Mouse (Mus musculus) CH12.LX (cell line): ENCODE results near the gene Per3. TPM values are rescaled to one million over a fixed set of nuclear protein-coding genes. Genes with fewer than 3 reads are reported as not detected.

Source experiments
- DNase-seq: peaks from one replicate; pipeline ENCODE4 v3.0.0-alpha.2; 2013; ENCODE audit errors: extremely low read depth
- H3K27ac ChIP-seq: 2 replicates; pipeline ENCODE4 v1.5.1; 2012; ENCODE audit warnings: low read depth, mild to moderate bottlenecking, control low read depth, moderate library complexity; ENCODE audit not compliant: insufficient read depth
- H3K27me3 ChIP-seq: replicated peaks from 2 replicates; pipeline ENCODE3; 2012; ENCODE audit warnings: inconsistent platforms
- H3K36me3 ChIP-seq, 2 experiments: replicated peaks in 1 of 2; 2 replicates each; pipeline versions ENCODE3 to v1.6.1; 2012; ENCODE audit warnings: inconsistent platforms in 1 of 2, low read length in 1 of 2, mild to moderate bottlenecking in 1 of 2, mixed read lengths in 1 of 2, moderate library complexity in 1 of 2; ENCODE audit not compliant: control insufficient read depth in 1 of 2, insufficient read depth in 1 of 2
- H3K4me1 ChIP-seq, 2 experiments: 2 replicates each; pipeline ENCODE4 v1.6.1; 2012; ENCODE audit warnings: inconsistent platforms in 1 of 2, moderate library complexity in 1 of 2; ENCODE audit not compliant: insufficient read depth in 2 of 2, control insufficient read depth in 1 of 2
- H3K4me2 ChIP-seq: 2 replicates; pipeline ENCODE4 v1.6.1; 2012; ENCODE audit warnings: low read depth, mild to moderate bottlenecking, control low read depth; ENCODE audit not compliant: poor library complexity, insufficient read depth, severe bottlenecking
- H3K4me3 ChIP-seq, 3 experiments: fragments of 150-350 bp in 1 of 3; sonication (generic) in 1 of 3; replicated peaks in 1 of 3; 2 replicates each; pipeline versions ENCODE3 to v1.5.1; 2011 to 2012; ENCODE audit warnings: low read depth in 2 of 3, low read length in 2 of 3, mild to moderate bottlenecking in 2 of 3, moderate library complexity in 2 of 3, control low read depth in 1 of 3, improper control_type of control experiment in 1 of 3, inconsistent platforms in 1 of 3, mixed read lengths in 1 of 3; ENCODE audit not compliant: poor library complexity in 1 of 3
- H3K79me2 ChIP-seq: replicated peaks from 2 replicates; pipeline ENCODE4 v1.6.1; 2012; ENCODE audit warnings: mild to moderate bottlenecking, moderate library complexity; ENCODE audit not compliant: control insufficient read depth, poor library complexity, insufficient read depth, severe bottlenecking; ENCODE audit errors: extremely low read depth
- H3K9ac ChIP-seq: 2 replicates; pipeline ENCODE4 v1.6.1; 2012; ENCODE audit warnings: low read depth, mild to moderate bottlenecking, control low read depth, moderate library complexity; ENCODE audit not compliant: insufficient read depth
- H3K9me3 ChIP-seq: replicated peaks from 2 replicates; pipeline ENCODE3; 2012; ENCODE audit warnings: low read length, inconsistent platforms, mixed read lengths
- CHD1 ChIP-seq: IDR thresholded peaks from 2 replicates; pipeline ENCODE4 v1.6.1; 2012; ENCODE audit warnings: low read depth, low read length, improper control_type of control experiment, inconsistent platforms
- CTCF ChIP-seq, 2 experiments: IDR thresholded peaks in 1 of 2; conservative IDR thresholded peaks in 1 of 2; 2 replicates each; pipeline ENCODE4 v1.5.1; 2011 to 2012; ENCODE audit warnings: low read depth in 2 of 2, low read length in 2 of 2, improper control_type of control experiment in 1 of 2, inconsistent platforms in 1 of 2, mild to moderate bottlenecking in 1 of 2, moderate library complexity in 1 of 2
- ELF1 ChIP-seq: IDR thresholded peaks from 2 replicates; pipeline ENCODE4 v1.6.1; 2014; ENCODE audit warnings: low read depth, mild to moderate bottlenecking, inconsistent platforms, low read length, improper control_type of control experiment
- ETS1 ChIP-seq: conservative IDR thresholded peaks from 2 replicates; pipeline ENCODE4 v1.6.1; 2012; ENCODE audit warnings: low read depth, mild to moderate bottlenecking, inconsistent platforms, low read length, improper control_type of control experiment, moderate library complexity
- GABPA ChIP-seq: IDR thresholded peaks from 2 replicates; pipeline ENCODE4 v1.6.1; 2012; ENCODE audit warnings: low read depth, low read length, improper control_type of control experiment, inconsistent platforms; ENCODE audit not compliant: insufficient replicate concordance
- HCFC1 ChIP-seq: IDR thresholded peaks from 2 replicates; pipeline ENCODE4 v1.6.1; 2012; ENCODE audit warnings: low read depth, mild to moderate bottlenecking, inconsistent platforms, low read length, improper control_type of control experiment
- IRF4 ChIP-seq: IDR thresholded peaks from 2 replicates; pipeline ENCODE4 v1.6.1; 2014; ENCODE audit warnings: low read depth, mild to moderate bottlenecking, inconsistent platforms, low read length, improper control_type of control experiment
- MAFK ChIP-seq: IDR thresholded peaks from 2 replicates; pipeline ENCODE4 v1.6.1; 2011; ENCODE audit warnings: low read length, improper control_type of control experiment; ENCODE audit not compliant: insufficient replicate concordance
- MAZ ChIP-seq: IDR thresholded peaks from 2 replicates; pipeline ENCODE4 v1.6.1; 2012; ENCODE audit warnings: low read depth, mild to moderate bottlenecking, inconsistent platforms, low read length, improper control_type of control experiment, moderate library complexity
- MEF2A ChIP-seq: IDR thresholded peaks from 2 replicates; pipeline ENCODE4 v1.6.1; 2014; ENCODE audit warnings: low read depth, mild to moderate bottlenecking, inconsistent platforms, low read length, improper control_type of control experiment, borderline replicate concordance
- MXI1 ChIP-seq: IDR thresholded peaks from 2 replicates; pipeline ENCODE4 v1.6.1; 2011; ENCODE audit warnings: mild to moderate bottlenecking, low read depth, low read length, improper control_type of control experiment
- MYC ChIP-seq: IDR thresholded peaks from 2 replicates; pipeline ENCODE4 v1.6.1; 2011; ENCODE audit warnings: low read depth, mild to moderate bottlenecking, improper control_type of control experiment, low read length
- NELFE ChIP-seq: IDR thresholded peaks from 2 replicates; pipeline ENCODE4 v1.6.1; 2011; ENCODE audit warnings: low read depth, low read length, improper control_type of control experiment
- NRF1 ChIP-seq: IDR thresholded peaks from 2 replicates; pipeline ENCODE4 v1.6.1; 2014; ENCODE audit warnings: low read depth, mild to moderate bottlenecking, inconsistent platforms, low read length, improper control_type of control experiment, moderate library complexity
- PAX5 ChIP-seq: IDR thresholded peaks from 2 replicates; pipeline ENCODE4 v1.6.1; 2012; ENCODE audit warnings: low read length, inconsistent platforms, mixed read lengths
- POLR2A ChIP-seq: IDR thresholded peaks from 2 replicates; pipeline ENCODE4 v1.6.1; 2011; ENCODE audit warnings: low read depth, mild to moderate bottlenecking, improper control_type of control experiment, low read length
- POLR2AphosphoS2 ChIP-seq: IDR thresholded peaks from 2 replicates; pipeline ENCODE4 v1.6.1; 2011; ENCODE audit warnings: low read depth, low read length, improper control_type of control experiment
- RAD21 ChIP-seq: IDR thresholded peaks from 2 replicates; pipeline ENCODE4 v1.6.1; 2011; ENCODE audit warnings: low read depth, mild to moderate bottlenecking, low read length, improper control_type of control experiment, moderate library complexity
- RCOR1 ChIP-seq: conservative IDR thresholded peaks from 2 replicates; pipeline ENCODE4 v1.6.1; 2012; ENCODE audit warnings: low read depth, mild to moderate bottlenecking, inconsistent platforms, low read length, improper control_type of control experiment
- SMC3 ChIP-seq: IDR thresholded peaks from 2 replicates; pipeline ENCODE4 v1.6.1; 2011; ENCODE audit warnings: low read depth, low read length, improper control_type of control experiment
- TBP ChIP-seq: conservative IDR thresholded peaks from 2 replicates; pipeline ENCODE4 v1.6.1; 2011; ENCODE audit warnings: low read depth, low read length, improper control_type of control experiment
- TCF12 ChIP-seq: IDR thresholded peaks from 2 replicates; pipeline ENCODE4 v1.6.1; 2014; ENCODE audit warnings: low read depth, mild to moderate bottlenecking, inconsistent platforms, low read length, improper control_type of control experiment
- UBTF ChIP-seq: IDR thresholded peaks from 2 replicates; pipeline ENCODE4 v1.6.1; 2012; ENCODE audit warnings: low read depth, mild to moderate bottlenecking, inconsistent platforms, low read length, improper control_type of control experiment, moderate library complexity
- USF1 ChIP-seq: IDR thresholded peaks from 2 replicates; pipeline ENCODE4 v1.6.1; 2014; ENCODE audit warnings: low read depth, mild to moderate bottlenecking, inconsistent platforms, low read length, improper control_type of control experiment
- USF2 ChIP-seq: conservative IDR thresholded peaks from 2 replicates; pipeline ENCODE4 v1.6.1; 2011; ENCODE audit warnings: low read depth, low read length, improper control_type of control experiment
- ZKSCAN1 ChIP-seq: IDR thresholded peaks from 2 replicates; pipeline ENCODE4 v1.6.1; 2012; ENCODE audit warnings: low read depth, inconsistent platforms, low read length, improper control_type of control experiment, borderline replicate concordance
- ZMIZ1 ChIP-seq: IDR thresholded peaks from 2 replicates; pipeline ENCODE4 v1.6.1; 2012; ENCODE audit warnings: low read depth, mild to moderate bottlenecking, inconsistent platforms, low read length, improper control_type of control experiment
- ZNF384 ChIP-seq: IDR thresholded peaks from 2 replicates; pipeline ENCODE4 v1.6.1; 2012; ENCODE audit warnings: low read depth, low read length, improper control_type of control experiment, inconsistent platforms
- dilution Hi-C: fragments of 300-500 bp; cut with MboI; formaldehyde crosslinking; loops from 2 replicates; pipeline ENCODE4 v1.14.3; 2020; ENCODE audit warnings: low sequenced_read_pairs; ENCODE audit not compliant: extremely low pct_unique_long_range_greater_than_20kb, extremely low pct_ligation_motif_present
- in situ Hi-C: fragments of 300-500 bp; cut with MboI; formaldehyde crosslinking; loops from 3 replicates; pipeline ENCODE4 v1.14.3; 2019; ENCODE audit warnings: low sequenced_read_pairs, low pct_ligation_motif_present, low pct_unique_long_range_greater_than_20kb, mixed read lengths
- polyA plus RNA-seq: library from polyadenylated mRNA; unstranded; fragments of >175 nt; gene quantifications from 2 replicates; pipeline ENCODE4 v1.2.1, GENCODE M21; 2012; ENCODE audit warnings: low read depth; ENCODE audit not compliant: insufficient read length
- total RNA-seq, 2 experiments: library from RNA; depleted of rRNA; stranded (reverse); fragments of 300-350 nt in 1 of 2; fragments of >200 nt in 1 of 2; gene quantifications; 2 replicates each; pipeline ENCODE4 v1.2.3; 2012 to 2014

The Per3 gene
- total and polyA plus RNA-seq, 3 experiments = 0.56 to 0.81 (median 0.74) TPM

DNA sequence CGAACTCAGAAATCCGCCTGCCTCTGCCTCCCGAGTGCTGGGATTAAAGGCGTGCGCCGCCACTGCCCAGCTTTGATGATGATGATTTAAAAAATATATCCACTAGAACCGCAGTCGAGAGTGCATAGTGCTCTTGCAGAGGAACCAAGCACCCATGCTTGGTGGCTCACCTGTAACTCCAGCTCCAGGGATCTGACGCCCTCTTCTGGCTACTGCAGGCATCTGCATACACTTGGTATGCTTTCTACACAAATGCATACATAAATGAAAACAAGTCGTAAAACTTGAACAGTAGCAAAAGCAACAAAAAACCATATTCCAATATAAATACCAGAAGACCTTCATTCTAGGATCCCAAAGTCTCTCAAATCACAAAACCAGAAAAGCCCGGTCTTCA, 78.9 kb downstream of the Per3 start:
- no peak overlapping the region for H3K27ac ChIP-seq
- H3K79me2 ChIP-seq = no peaks in the 10 kb centered on the region
- in situ Hi-C loops = loop anchor here (5.0 to 10.0 kb wide), 3 partner anchors 42 to 177 kb away; no protein-coding TSS in a partner anchor
- H3K27me3 ChIP-seq = no peaks in the 10 kb centered on the region
- DNase-seq = no peak
- H3K36me3 ChIP-seq = no peaks in the 10 kb centered on the region
- dilution Hi-C loops = no loop called here
- H3K4me2 ChIP-seq = peak overlapping the region; percentile 54; the same call in 1 of the 2 replicates
- no peak overlapping the region for H3K9ac ChIP-seq
- peaks cover 0 to 18% of the 10 kb centered on the region in 2 experiments; a peak in 2 of 4 replicates for H3K4me1 ChIP-seq
- H3K4me3 ChIP-seq = no peak overlapping the region
- peaks cover 1% of the 10 kb centered on the region for H3K9me3 ChIP-seq
- TF ChIP-seq HCFC1 (no peak), SMC3 (0 out of 2 replicates have a peak, but pooled peaks have one; percentile 6), MXI1 (peak; percentile 43; the same call in 1 of the 2 replicates), CTCF (conservative IDR thresholded peaks at IDR 0.05 in 1 of 2, IDR thresholded peaks at IDR 0.05 in 1 of 2; ENCODE audit: low read depth in 2 of 2, low read length in 2 of 2) (peak; percentile 3 to 65; a peak in 3 of 4 replicates), IRF4 (0 out of 2 replicates have a peak, but pooled peaks have one; percentile 4)

- H3K4me1 ChIP-seq = peaks cover 0 to 18% of the 10 kb centered on the region in 2 experiments; a peak in 2 of 4 replicates
- peak overlapping the region; percentile 39 to 59 (median 50) for H3K4me3 ChIP-seq
- dilution Hi-C loops = no loop called here
- DNase-seq = peak; percentile 94
- H3K9ac ChIP-seq = peak overlapping the region; percentile 61
- H3K27ac ChIP-seq = peak overlapping the region; percentile 72
- peak overlapping the region; percentile 54 for H3K4me2 ChIP-seq
- no peaks in the 10 kb centered on the region for H3K36me3 ChIP-seq
- peaks cover 1% of the 10 kb centered on the region for H3K9me3 ChIP-seq
- in situ Hi-C loops = loop anchor here (5.0 to 10.0 kb wide), 4 partner anchors 42 to 308 kb away; no protein-coding TSS in a partner anchor
- no peaks in the 10 kb centered on the region for H3K79me2 ChIP-seq
- no peaks in the 10 kb centered on the region for H3K27me3 ChIP-seq
- no peak for TF ChIP-seq ZKSCAN1
- peak; percentile 24; the same call in 1 of the 2 replicates for TF ChIP-seq TCF12
- TF ChIP-seq CTCF (conservative IDR thresholded peaks at IDR 0.05 in 1 of 2, IDR thresholded peaks at IDR 0.05 in 1 of 2; ENCODE audit: low read depth in 2 of 2, low read length in 2 of 2) = peak; percentile 76 to 87
- no peak for TF ChIP-seq HCFC1
- TF ChIP-seq IRF4 = 0 out of 2 replicates have a peak, but pooled peaks have one; percentile 19
- TF ChIP-seq SMC3 = peak; percentile 75
- TF ChIP-seq MXI1 = no peak; the same call in 1 of the 2 replicates
- TF ChIP-seq PAX5 = no peak
- no peak for TF ChIP-seq ETS1
- TF ChIP-seq MYC = peak; percentile 93
- no peak for TF ChIP-seq MAFK
- TF ChIP-seq NRF1 = no peak
- no peak for TF ChIP-seq GABPA
- no peak for TF ChIP-seq POLR2A
- no peak for TF ChIP-seq RCOR1
- TF ChIP-seq TBP = 0 out of 2 replicates have a peak, but pooled peaks have one; percentile 55
- TF ChIP-seq CHD1 = 0 out of 2 replicates have a peak, but pooled peaks have one; percentile 54
- no peak for TF ChIP-seq MAZ
- no peak for TF ChIP-seq ZMIZ1
- TF ChIP-seq USF2 = peak; percentile 58
- peak; percentile 82 for TF ChIP-seq RAD21
- TF ChIP-seq USF1 = peak; percentile 63
- TF ChIP-seq ZNF384 = no peak
- TF ChIP-seq NELFE = no peak
- TF ChIP-seq ELF1 = no peak
- TF ChIP-seq MEF2A = no peak
- no peak for TF ChIP-seq UBTF
- no peak for TF ChIP-seq POLR2AphosphoS2
These were observed 79.6 kb downstream of the Per3 start for GRCm38 (mm10) chr4:150964635-150965554.
